Mouse (Mus musculus): ENCODE results near the gene Ppp1r9b.
"Not testable (repeated sequence)": the region's sequence is repeated elsewhere in the genome, so short reads cannot be mapped to it uniquely, and the experiment has no call there.

Ppp1r9b gene

DNA sequence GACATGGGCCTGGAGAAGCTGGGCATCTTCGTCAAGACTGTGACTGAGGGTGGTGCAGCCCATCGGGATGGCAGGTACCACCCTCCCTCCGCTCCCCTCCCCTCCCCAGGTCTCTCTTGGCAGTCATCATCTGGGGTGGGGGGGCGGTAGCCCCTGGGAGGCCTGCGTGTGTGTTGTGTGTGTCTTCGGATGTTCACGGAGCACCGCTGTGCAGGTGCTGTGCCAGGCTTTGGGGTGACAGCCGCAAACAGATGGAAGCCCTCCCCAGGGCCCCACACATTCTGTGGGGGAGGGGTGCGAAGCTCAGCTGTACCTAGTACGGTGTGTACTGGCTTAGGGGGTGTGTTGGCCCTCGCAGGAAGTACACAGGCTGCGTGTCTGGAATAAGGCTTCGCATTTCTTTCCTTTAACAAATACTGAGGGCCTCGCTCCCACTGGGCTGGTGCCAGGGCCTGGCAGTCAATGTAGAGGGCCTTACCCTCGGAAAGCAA is 7.3 kb downstream of the Ppp1r9b start:
- DNase-seq (ENCODE audit: low spot score): peak; percentile 76

DNA sequence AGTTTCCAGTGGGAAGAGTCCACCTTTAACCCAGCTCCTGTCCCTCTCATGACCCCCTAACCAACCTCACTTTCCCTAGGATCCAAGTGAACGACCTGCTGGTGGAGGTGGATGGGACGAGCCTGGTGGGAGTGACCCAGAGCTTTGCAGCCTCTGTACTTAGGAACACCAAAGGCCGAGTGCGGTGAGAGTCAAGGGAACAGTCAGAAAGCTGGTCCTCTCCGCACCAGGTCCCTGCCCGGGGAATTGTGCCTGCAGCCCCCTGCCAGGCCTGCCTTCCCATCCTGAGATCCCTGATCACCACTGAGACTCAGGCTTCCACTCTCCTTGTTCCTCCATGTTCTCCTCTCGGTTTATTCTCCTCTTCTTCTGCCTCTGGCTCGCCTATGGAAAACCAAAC is 9.3 kb downstream of the Ppp1r9b start:
- no peak for DNase-seq (ENCODE audit: low spot score)

DNA sequence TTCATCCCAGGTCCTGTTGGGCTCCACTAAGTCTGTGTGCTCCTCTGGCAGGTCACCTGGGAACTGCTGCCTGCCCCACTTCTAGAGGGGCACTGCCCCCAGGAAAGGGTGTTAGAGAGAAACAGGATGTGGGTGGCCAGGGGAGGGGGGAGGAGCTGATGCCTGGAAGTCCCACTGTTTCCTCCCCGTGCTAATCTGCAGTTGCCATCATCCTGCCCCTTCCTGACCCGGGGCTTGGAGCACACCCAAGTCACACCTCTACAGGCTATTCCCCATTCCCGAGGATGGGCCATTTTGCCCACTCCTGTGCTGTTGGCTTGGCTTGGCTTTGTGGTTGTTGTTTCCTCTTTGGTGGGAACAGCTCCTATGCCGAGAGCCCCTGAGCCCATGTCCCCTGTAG is 9.7 kb downstream of the Ppp1r9b start:
- DNase-seq (ENCODE audit: low spot score): no peak

DNA sequence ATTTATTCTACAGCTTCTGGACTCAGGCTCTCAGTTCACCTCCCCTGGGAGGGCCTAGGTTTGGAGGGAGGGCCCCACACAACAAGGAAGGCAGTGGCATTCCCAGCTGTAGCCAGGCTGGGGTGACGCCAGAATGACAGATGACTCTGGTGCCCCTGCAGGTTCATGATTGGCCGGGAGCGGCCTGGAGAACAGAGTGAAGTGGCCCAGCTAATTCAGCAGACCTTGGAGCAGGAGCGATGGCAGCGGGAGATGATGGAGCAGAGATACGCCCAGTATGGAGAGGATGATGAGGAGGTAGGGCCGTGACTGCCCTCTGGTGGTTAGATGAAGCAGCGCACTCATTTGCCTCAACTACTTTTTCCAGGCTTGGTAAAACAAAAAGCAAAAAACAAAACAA is 10.2 kb downstream of the Ppp1r9b start:
- peak; percentile 84 for DNase-seq (ENCODE audit: low spot score)

DNA sequence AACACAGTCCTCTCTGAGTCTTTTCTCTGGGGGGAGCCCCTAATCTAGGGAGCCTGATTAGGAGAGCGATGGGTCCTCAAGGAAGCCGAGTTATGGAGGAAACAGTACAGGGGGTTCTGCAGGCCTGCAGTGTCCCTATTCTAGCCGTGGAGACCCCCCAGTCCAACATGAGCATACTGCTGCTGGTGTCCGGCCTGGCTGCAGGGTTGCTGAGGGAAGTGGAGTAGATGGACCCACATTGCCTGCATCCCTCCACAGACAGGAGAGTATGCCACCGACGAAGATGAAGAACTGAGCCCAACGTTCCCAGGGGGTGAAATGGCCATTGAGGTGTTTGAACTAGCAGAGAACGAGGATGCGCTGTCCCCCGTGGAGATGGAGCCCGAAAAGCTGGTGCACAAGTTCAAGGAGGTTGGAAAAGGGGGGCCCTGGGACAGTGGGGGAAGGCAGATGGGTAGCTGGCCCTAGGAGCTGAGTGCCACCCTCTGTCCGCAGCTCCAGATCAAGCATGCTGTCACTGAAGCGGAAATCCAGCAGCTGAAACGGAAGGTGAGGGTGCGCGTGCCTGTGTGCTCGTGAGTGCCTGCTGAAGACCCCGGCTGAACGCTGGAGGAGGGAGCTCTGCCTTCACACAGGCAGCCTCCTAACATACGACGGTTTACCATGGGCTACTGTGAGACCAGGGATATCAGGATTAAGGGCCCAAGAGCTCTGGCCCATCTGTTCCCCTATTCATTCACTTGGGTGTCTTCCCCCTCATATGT is 10.9 kb downstream of the Ppp1r9b start:
- no peak for DNase-seq (ENCODE audit: low spot score)

DNA sequence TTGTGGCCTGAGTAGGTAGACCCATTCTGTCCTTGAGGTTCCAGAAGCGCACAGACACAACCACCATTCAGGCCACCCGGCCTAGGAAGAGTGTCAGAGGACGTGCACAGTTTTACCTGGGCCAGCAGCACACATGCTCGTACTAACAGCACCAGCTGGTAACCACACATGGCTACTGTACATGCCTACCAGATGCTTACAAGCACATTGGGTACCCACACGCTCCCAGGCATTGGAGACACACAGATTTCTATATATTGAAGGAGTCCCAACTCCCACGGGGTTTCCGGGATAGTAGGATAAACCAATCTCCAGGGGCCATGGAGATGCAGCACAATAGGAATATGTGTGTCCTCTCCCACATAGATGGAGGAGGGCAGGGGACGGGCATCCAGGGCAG is 11.9 kb downstream of the Ppp1r9b start:
- peak; percentile 75 for DNase-seq (ENCODE audit: low spot score)

DNA sequence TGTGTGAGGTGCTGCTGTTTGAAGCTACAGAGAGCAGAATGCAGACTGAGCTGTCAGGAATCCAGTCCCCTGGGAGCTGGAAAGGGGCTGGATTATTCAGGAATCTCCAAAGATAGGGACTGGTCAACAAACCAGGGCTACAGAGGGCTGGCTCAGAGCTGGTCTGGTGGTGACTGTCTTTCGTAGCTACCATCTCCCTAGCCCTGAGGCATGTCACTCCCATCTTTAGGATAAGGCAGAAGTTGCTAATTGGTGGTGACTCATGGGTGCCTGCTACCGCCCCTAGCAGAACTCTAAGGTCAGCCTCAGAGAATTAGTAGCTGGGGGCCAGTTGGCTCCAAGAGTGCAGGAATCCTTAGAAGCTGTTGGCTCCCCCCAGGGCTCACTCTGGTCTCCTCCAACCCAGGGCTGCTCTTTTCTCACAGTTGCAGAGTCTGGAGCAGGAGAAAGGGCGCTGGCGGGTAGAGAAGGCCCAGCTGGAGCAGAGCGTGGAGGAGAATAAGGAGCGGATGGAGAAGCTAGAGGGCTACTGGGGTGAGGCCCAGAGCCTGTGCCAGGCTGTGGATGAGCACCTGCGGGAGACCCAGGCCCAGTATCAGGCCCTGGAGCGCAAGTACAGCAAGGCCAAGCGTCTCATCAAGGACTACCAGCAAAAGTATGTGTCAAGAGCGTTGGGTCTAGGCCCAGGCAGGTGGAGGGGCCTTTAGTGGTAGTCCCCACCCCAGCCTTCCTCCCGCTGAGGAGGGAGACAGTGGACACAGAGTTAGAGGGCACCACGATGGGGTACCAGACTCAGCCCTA is 13.5 kb downstream of the Ppp1r9b start:
- no peak for DNase-seq (ENCODE audit: low spot score)

DNA sequence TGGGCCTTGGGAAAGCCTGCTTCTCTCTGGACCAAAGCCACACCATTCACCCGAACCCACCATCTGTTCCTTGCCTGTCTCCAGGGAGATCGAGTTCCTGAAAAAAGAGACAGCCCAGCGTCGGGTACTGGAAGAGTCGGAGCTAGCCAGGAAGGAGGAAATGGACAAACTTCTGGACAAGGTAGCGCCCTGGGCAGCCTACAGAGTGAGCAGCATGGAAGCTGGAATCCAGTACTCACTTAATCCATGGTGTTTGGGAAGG is 14.0 kb downstream of the Ppp1r9b start:
- no peak for DNase-seq (ENCODE audit: low spot score)

DNA sequence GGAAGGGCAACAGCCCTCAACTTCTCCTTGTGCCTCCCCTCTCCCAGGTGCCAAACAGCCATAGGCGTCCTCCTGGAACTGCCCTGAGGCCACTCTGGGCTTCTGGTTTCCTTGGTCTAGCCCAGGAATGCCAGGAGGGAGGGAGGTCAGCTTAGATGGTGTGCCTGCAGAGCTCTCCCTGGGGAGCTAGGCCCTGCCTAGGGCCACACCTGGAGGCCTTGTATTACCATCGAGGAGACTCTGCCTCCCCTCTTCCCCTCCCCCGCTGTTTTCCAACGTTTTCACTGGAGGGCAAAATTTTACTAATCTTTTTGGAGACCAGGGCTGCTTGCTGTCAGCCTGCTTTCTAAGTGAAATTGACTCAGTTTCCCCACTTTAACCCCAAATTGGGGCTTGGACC is 15.2 kb downstream of the Ppp1r9b start:
- DNase-seq (ENCODE audit: low spot score): no peak

DNA sequence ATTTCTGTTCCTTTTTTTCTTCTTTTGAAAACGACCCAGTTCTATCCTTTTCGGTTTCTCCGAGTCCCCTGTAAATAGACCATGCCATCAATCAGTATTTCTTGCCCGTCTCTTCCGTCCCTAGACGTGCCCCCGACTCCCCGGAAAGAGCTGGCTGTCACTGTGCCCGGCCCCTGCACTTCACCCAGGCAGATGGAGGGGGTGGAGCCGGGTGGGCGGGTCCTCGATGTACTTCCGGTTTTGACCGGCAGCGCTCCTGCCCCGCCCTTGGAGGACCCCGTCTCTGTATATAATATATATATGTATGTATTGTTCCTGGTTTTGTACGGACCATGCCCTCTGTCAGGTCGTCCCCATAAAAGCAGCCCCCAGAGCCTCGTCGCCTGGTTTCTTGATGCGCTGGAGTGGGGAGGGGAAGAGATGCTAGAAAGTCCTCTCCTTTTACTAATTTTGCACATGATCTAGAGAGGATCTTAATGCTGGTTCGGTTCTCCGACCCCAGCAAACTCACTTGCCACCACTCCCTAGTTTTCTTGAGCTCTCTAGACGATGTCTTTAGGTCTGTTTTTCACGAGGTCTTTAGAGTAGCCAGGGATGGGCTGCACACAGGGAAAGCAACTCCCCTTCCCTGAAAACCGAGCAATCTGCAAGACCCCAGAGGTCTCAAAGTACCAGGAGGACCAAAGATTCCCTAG is 15.8 kb downstream of the Ppp1r9b start:
- DNase-seq (ENCODE audit: low spot score): peak; percentile 78

DNA sequence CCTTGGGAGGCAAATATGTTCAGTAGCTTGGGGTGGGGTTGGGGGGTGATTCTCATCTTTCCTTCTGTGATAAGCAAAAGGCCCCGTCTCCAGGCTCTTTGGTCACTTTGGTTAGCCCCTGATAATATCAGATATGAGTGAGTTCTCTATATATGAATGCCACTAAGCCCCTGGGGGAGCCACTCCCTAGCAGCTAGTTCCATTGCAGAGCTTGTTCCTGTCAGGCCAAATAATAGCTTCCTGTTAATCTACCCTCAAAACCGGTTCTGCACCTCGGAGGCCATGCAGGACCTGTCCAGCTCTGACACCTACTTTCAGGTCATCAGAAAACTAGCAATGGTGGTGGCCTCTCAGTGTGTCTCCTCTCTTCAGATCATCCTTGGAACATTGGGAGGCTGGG is 16.6 kb downstream of the Ppp1r9b start:
- no peak for DNase-seq (ENCODE audit: low spot score)

DNA sequence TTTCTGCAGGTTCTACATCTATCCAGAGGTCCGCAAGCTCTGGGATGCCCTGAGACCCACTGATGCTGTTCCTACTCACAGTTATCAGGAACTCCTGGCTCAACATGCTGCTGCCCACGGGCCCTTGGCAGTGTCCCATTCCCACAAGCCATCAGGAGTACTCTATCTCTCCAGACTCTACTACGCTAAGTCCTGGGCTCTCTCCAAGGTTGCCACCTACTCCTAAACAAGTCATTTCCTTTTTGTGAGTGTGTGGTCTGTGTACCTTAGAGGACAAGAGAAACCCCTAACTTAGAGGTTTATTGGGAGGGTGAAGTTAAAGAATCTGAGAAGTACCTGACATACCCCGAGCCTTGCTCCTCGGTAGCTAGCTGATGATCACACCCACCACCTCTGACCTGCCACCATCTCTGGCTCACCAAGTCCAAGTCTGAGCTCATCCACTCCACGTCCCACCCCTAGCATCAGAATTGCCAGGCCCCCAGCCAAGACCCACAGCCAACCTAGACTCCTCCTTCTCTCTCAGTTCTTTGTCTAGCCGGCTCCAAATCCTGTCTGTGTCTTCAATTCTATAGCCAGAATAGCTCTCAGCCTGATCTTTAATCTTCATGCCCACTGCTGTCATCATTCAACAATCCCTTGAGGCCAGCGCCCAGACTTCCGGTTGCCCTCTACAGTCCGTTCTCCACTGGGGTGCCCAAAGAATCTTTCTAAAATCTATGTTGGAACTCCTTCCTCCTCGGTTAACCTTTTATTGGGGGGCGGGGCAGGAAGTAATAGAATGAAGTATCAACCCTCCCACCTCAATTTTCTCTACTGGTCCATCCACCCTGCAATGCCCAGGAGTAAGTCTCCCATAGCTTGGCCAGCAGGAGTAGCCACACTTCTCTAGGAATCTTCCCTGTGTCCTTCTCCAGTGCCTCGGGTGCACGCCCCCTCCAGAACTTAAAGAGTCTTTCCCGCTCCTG is 18.1 kb downstream of the Ppp1r9b start:
- no peak for DNase-seq (ENCODE audit: low spot score)

DNA sequence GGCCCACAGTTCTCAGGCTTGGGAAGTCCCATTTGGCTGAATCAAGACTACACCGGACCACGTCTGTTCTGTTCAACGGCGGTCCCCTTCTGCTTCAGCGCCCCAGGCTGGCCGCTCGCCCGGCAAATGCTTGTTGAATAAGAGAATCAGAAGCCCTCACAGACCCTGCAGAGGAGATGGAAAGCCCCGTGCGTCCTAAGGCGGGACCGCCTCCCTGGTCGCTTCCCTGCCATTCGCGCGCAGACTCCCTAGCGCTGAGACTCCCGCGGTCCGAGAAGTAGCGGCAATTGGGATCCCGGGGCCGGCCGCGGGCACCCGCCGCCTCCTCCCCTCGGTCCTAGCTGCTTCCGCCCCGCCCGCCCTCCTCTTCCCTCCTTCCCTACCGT is 18.8 kb downstream of the Ppp1r9b start, which contains the start of gene Samd14:
Gene Samd14, plus strand, starts transcription at position 251 of the 386 bp plus-strand sequence.
- peak; percentile 73 for DNase-seq (ENCODE audit: low spot score)

DNA sequence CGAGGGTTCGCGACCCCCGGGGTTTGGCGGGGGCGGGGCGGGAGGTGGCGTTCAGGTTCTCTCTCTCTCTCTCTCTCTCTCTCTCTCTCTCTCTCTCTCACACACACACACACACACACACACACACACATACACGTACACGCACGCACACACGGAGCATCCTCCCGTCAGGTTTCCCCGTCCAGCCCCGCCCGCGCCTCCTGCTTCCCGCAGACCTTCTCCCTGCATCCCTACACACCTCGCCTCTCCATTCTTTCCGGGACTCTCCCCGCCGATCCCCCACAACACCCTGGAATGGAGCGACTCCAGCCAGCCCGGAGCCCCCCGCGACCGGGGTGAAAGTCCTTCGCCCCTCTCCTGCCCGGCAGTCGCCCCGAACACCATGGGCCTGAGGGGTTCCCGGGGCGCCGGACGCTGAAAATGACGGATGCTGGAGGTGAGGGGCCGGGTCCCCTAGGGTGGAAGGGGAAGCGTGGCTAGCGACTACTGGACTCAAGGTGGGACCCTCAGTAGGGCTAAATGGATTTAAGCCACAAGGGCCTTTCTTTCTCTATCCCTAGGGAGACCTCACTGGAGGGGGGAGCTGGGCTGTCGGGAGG is 19.4 kb downstream of the Ppp1r9b start:
- no peak for DNase-seq (ENCODE audit: low spot score)

DNA sequence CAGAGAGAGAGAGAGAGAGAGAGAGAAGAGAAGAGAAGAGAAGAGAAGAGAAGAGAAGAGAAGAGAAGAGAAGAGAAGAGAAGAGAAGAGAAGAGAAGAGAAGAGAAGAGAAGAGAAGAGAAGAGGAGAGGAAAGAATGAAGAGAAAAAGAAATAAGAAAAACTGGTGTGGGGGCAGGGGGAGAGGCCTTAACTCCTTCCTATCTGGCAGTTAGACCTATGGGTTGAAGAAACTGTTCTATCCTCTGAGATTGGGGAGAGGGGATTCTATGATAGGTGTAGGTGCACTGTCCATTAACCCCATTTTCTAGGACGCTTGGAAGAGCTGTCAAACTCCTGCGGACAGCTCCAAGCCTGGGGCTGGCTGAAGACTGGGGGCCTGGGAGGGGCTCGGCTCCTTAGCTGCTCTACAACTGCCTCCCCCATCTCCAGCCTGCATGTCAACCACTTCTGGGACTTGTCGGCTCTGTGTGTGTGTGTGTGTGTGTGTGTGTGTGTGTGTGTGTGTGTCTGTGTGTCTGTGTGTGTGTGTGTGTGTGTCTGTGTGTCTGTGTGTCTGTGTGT is 20.1 kb downstream of the Ppp1r9b start:
- not testable (repeated sequence) for DNase-seq (ENCODE audit: low spot score)

DNA sequence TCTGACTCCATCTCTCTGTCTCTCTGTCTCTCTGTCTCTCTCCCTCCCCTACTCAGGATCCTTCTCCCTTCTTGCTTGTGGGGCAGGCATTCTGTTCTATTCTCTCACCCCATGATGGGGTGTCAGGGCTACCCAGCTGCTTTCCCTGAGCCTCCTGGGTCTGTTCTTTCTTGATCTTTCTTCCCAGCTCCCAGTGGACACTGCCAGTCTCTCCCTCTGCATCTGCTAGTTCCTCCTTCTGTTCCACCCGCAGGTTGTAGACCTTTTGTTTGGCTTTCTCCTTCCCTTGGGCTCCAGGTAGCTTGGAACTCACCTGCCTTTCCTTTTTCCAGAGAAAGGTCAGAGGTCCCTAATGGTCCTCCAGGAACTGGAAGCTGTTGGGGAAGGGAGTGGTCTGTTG is 20.6 kb downstream of the Ppp1r9b start:
- no peak for DNase-seq (ENCODE audit: low spot score)

DNA sequence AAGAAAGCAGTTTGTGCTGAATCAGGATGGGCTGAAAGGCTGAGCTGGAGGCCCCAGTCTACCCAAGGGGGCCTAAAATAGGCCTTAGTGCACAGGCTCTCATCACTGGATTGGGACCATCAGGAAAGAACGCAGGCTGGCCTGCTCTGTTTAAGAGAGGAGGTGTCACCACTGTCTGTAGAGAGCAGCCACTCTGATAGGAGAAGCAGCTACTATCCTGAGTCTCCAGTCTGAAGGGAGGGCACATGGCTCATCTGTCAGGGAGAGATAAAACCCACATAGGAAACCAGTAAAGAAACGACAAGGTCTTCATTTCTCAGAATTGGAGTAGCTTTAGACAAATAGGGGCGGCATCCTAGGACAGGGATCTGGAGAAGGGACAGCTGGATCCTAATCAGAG is 21.2 kb downstream of the Ppp1r9b start:
- DNase-seq (ENCODE audit: low spot score): no peak

DNA sequence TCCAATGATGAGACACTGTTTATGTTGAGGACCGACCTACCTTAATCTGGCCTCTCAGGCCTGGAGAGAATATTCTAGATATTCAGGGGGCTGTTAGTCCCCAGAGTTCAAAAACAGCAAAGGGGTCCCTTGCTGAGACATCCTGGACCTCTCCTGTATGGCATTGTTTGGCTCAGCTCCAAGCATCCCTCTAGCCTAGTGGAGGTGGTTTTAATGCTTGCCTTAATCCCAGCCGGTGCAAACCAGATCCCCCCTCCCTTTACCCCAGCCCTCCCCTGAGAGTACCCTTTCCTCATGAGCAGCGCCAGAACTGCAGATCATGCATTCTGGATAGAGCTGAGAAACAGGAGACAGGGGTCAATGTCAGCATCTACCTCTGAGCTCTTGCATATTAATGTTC is 21.7 kb downstream of the Ppp1r9b start:
- DNase-seq (ENCODE audit: low spot score): no peak

DNA sequence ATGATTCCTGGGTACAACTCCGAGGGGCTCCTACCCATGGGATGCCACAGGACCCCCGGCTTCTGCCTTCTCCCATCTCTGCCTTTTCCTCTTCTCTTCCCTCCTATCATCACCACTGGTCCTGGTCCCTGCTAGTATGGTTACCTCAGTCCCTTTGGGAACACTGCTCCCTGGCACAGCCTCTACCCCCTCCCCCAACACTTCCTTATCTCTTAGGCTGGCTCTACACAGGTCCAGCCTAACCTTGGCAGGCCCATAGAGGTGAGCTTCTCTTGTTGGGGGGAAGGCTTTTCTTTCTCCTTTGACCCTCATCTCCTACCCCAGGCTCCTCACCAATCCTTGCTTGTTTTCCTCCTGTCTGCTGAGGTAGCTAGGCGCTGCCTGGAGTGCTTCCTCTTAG is 24.6 kb downstream of the Ppp1r9b start:
- DNase-seq (ENCODE audit: low spot score): no peak

DNA sequence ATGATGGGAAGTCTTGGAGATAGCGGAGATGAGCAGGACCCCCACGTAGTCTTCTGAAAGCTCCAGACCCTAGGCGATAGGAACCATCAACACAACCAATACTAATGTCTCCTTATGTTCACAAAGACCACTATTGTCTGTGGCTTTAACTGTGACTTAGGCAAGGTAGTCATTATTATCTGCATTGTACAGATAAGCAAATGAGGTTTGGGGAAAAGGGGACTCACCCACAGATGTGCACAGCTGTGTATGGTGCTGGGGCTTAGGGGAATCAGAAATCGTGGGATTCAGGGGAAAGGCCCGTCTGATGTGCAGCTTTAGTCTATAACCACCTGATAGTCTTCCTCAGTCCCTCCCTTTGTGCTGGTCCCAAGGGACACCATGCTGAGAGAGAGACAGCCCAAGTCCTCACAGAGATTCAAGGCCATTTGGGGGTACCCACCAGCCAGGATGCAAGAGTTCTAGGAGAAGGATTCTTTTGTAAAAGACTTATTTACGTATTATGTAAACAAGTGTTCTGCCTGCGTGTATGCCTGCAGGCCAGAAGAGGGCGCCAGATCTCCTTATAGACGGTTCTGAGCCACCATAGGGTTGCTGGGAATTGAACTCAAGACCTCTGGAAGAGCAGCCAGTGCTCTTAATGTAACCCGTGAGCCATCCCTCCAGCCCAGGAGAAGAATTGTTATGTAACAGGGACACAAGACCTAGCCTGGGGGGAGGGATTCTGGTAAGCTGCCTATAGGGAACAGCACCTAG is 31.6 kb downstream of the Ppp1r9b start:
- no peak for DNase-seq (ENCODE audit: low spot score)
